Mouse (Mus musculus): ENCODE results near the gene Nudt2. TPM values are rescaled to one million over a fixed set of nuclear protein-coding genes. Genes with fewer than 3 reads are reported as not detected.

The Nudt2 gene
- 10.4 and 11.9 TPM in 2 replicates for polyA plus RNA-seq (2012; rRNA removed)

DNA sequence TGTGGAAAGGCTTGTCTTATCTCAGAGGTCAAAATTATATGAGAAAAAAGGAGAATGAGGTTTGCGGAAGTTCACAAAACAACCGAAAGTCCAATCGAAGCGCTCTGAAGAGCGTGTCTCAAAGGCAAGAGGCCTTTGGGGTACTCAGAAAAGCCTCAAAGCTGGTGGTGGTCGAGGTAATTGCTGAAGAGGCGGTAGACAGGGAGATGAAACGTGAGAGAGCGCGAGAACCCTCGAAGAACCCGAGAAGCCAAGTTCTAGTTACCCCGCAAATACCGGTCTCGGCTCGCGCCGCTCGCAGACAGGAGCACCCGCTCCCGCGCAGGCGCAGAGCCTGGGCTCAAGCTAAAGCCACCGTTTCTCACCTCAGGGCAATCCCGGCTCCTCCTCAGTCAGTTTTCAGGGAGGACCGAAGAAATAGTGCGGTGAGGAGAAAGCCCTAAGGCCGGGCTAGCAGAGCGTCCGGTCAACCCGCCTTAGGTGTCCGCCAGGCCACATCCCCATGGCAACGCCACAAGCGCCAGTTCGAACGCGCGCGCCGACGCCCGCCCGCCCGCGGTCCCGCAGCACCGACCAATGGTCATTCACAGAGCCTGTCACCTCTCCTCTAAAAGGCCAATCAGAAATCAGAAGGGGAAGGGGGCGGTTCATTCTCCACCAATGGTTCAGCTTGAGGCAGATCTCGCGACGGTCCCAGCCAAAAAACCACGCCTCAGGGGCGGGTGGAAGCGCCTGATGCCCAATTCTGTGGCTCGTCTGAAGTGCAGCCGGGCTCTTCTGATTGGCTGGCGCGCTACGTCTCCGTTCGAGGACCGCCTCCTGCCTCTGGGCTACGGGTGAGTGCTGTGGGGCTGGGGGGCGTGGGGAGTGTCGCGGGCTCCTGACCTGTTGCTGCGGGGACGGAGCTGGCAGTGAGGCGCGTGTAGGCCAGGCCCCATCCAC lies at the start of gene Nudt2, which contains the start of gene Kif24:
TSS of gene Nudt2 (plus strand) at position 807 of the 942 bp plus-strand sequence.
TSS of gene Kif24 (minus strand) at position 543 of the 942 bp plus-strand sequence.

DNA sequence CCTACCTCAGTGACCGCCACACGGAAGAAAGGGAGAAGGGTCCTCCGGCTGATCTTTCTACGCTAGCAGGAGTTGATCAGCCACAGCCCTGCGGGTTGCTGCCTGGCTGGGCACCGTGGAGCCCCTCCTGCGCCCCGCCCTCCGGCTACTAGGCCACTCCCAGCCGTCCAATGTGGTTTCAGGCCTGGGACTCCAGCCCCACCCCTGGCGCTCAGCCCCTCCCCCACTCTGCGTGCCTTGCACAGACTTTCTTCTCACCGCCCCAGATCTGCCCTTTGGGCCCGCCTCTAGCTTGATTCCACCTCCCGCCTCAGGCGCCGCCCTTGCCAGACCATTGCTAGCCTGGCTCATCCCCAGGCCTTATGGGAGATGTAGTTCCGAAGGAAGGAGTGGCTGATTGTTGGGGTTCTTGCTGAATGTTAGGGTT lies 38.0 kb downstream of the Nudt2 start, which contains the start of gene AI464131:
TSS of gene AI464131 (minus strand) at position 91 of the 427 bp plus-strand sequence.

DNA sequence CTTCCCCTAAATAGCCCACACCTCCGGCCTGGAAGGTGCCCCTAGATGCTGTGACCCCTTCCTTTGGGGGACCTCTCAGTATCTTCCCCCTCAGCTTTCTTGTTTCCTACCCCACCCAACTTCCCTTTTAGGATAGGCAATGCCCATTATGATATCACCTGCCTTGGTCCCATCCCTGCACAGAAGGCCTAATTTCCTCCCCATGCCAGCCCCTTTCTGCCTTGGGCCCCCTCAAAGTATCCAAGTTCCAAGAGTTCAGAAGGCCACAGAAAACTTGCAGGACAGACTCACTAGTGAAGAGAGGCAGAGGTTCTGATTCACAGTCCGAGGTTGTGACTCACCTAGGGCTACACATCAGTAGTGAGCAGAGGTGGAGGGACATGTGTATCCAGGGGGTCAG lies 52.3 kb downstream of the Nudt2 start, which contains the start of gene 1110017D15Rik:
TSS of gene 1110017D15Rik (minus strand) at position 101 of the 400 bp plus-strand sequence.

Other genes starting within 250 kb of the Nudt2 start
- gene Ubap2, start 190.0 kb upstream of the Nudt2 start, polyA plus RNA-seq (2012; rRNA removed): 121 and 169 TPM in 2 replicates
- gene Dcaf12, start 150.3 kb upstream of the Nudt2 start, polyA plus RNA-seq (2012; rRNA removed): 30.2 and 35.8 TPM in 2 replicates
- gene Ubap1, start 116.2 kb upstream of the Nudt2 start, polyA plus RNA-seq (2012; rRNA removed): 17.2 and 23.3 TPM in 2 replicates
- 1.7 and 2.6 TPM in 2 replicates for gene Kif24, start 264 bp upstream of the Nudt2 start, polyA plus RNA-seq (2012; rRNA removed)
- 8.8 and 9.1 TPM in 2 replicates for gene AI464131, start 37.9 kb downstream of the Nudt2 start, polyA plus RNA-seq (2012; rRNA removed)
- gene 1110017D15Rik, start 52.2 kb downstream of the Nudt2 start, polyA plus RNA-seq (2012; rRNA removed): 36.8 and 36.9 TPM in 2 replicates
- 39.7 and 44.1 TPM in 2 replicates for gene Fam219a, start 104.4 kb downstream of the Nudt2 start, polyA plus RNA-seq (2012; rRNA removed)
- gene Dnaic1, start 104.6 kb downstream of the Nudt2 start, polyA plus RNA-seq (2012; rRNA removed): 7.8 and 7.9 TPM in 2 replicates
- 37.4 and 45.6 TPM in 2 replicates for gene Enho, start 175.2 kb downstream of the Nudt2 start, polyA plus RNA-seq (2012; rRNA removed)
- gene Cntfr, start 231.9 kb downstream of the Nudt2 start, polyA plus RNA-seq (2012; rRNA removed): 21.2 and 25.5 TPM in 2 replicates
- gene Il11ra1, start 234.8 kb downstream of the Nudt2 start, polyA plus RNA-seq (2012; rRNA removed): 162 and 259 TPM in 2 replicates
- 65.6 and 76.5 TPM in 2 replicates for gene Rpp25l, start 248.4 kb downstream of the Nudt2 start, polyA plus RNA-seq (2012; rRNA removed)